Mouse (Mus musculus) embryonic facial prominence, embryonic 11.5 days (tissue): ENCODE data around the gene Ei24. TPM values are rescaled to one million over a fixed set of nuclear protein-coding genes. Genes with fewer than 3 reads are reported as not detected.

Source experiments
- ATAC-seq: fragments of 200-750 bp; cut with Nextera tagmentation; replicated peaks from 2 replicates; pipeline ENCODE4 v1.8.0; 2017; ENCODE audit warnings: low read depth; ENCODE audit not compliant: insufficient number of reproducible peaks, low FRiP score, low TSS enrichment
- DNase-seq: peaks from one replicate; pipeline ENCODE4 v3.0.0-alpha.2; 2015; ENCODE audit warnings: low spot score
- H3K27ac ChIP-seq: fragments of 300-500 bp; sonication (generic); replicated peaks from 2 replicates; pipeline ENCODE4 v1.5.1; 2014; ENCODE audit warnings: mild to moderate bottlenecking, low read depth, low read length, control low read depth
- H3K27me3 ChIP-seq: fragments of 300-500 bp; sonication (generic); 2 replicates; pipeline ENCODE4 v1.6.1; 2014; ENCODE audit warnings: mild to moderate bottlenecking, low read length, moderate library complexity, mixed read lengths; ENCODE audit not compliant: control insufficient read depth, insufficient read depth
- H3K36me3 ChIP-seq: fragments of 300-500 bp; sonication (generic); replicated peaks from 2 replicates; pipeline ENCODE4 v1.6.1; 2014; ENCODE audit warnings: low read depth, mild to moderate bottlenecking, low read length, moderate library complexity, mixed read lengths; ENCODE audit not compliant: control insufficient read depth, insufficient read depth
- H3K4me1 ChIP-seq: fragments of 300-500 bp; sonication (generic); 2 replicates; pipeline ENCODE4 v1.6.1; 2014; ENCODE audit warnings: low read length, mixed read lengths; ENCODE audit not compliant: control insufficient read depth, insufficient read depth
- H3K4me2 ChIP-seq: fragments of 300-500 bp; sonication (generic); 2 replicates; pipeline ENCODE4 v1.6.1; 2014; ENCODE audit warnings: low read depth, mild to moderate bottlenecking, control low read depth, low read length, moderate library complexity
- H3K4me3 ChIP-seq: fragments of 300-500 bp; sonication (generic); 2 replicates; pipeline ENCODE4 v1.5.1; 2014; ENCODE audit warnings: low read depth, low read length, control low read depth
- H3K9ac ChIP-seq: fragments of 300-500 bp; sonication (generic); replicated peaks from 2 replicates; pipeline ENCODE4 v1.6.1; 2014; ENCODE audit warnings: mild to moderate bottlenecking, control low read depth, low read length
- H3K9me3 ChIP-seq: fragments of 300-500 bp; sonication (generic); replicated peaks from 2 replicates; pipeline ENCODE4 v1.6.1; 2016; ENCODE audit warnings: mild to moderate bottlenecking, low read length, inconsistent platforms, mixed read lengths; ENCODE audit not compliant: control insufficient read depth
- WGBS: fragments of 180-500 bp; shearing (Covaris S2); extraction: QIAGEN DNeasy Blood & Tissue Kit; methylation state at CpG from one replicate; pipeline ENCODE4 v1.1.7; 2014; 5-methylcytosine and 5-hydroxymethylcytosine counted together
- polyA plus RNA-seq: library from polyadenylated mRNA; unstranded; fragments of >200 nt; fragmentation: Nextera tagmentation; extraction: Ambion mirVana; gene quantifications from 2 replicates; pipeline ENCODE4 v1.2.1, GENCODE M21; 2014

The Ei24 gene
- polyA plus RNA-seq, 1 experiment from 2014 or later: 73.6 TPM

DNA sequence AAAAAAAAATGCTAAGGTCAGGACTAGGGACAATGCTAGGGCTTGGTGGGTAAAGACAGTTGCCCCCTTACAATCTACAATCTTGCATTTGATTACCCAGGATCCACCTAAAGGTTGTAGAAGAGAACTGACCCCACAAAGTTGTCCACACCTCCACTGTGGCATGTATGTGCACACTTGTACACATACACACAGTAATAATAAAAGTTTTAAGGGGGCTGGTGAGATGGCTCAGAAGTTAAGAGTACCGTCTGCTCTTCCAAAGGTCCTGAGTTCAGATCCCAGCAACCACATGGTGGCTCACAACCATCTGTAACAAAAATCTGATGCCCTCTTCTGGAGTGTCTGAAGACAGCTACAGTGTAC, 28.2 kb downstream of the Ei24 start:
- no peak overlapping the region for H3K27ac ChIP-seq
- H3K9me3 ChIP-seq: no peaks in the 10 kb centered on the region
- no peak overlapping the region; the same call in 1 of the 2 replicates for H3K4me2 ChIP-seq
- no peak overlapping the region for H3K9ac ChIP-seq
- no peaks in the 10 kb centered on the region; the same call in 1 of the 2 replicates for H3K4me1 ChIP-seq
- 87% methylated on average over 1 of the region's 1 CpGs for WGBS
- no peaks in the 10 kb centered on the region for H3K36me3 ChIP-seq
- no peak overlapping the region for H3K4me3 ChIP-seq
- H3K27me3 ChIP-seq: no peaks in the 10 kb centered on the region
- DNase-seq (no peak), ATAC-seq (no peak)

GRCm38 (mm10) chr9:36768156-36769047, 28.8 kb downstream of the Ei24 start:
- WGBS: 14% methylated on average over 25 of the region's 25 CpGs
- peak overlapping the region; percentile 50 for H3K4me3 ChIP-seq
- no peak for ATAC-seq
- H3K27me3 ChIP-seq: no peaks in the 10 kb centered on the region
- H3K9ac ChIP-seq: peak overlapping the region; percentile 78
- H3K36me3 ChIP-seq: no peaks in the 10 kb centered on the region
- H3K9me3 ChIP-seq: no peaks in the 10 kb centered on the region
- DNase-seq: no peak
- H3K4me1 ChIP-seq: no peaks in the 10 kb centered on the region; the same call in 1 of the 2 replicates
- H3K4me2 ChIP-seq: peak overlapping the region; percentile 58
- peak overlapping the region; percentile 60; the same call in 1 of the 2 replicates for H3K27ac ChIP-seq

DNA sequence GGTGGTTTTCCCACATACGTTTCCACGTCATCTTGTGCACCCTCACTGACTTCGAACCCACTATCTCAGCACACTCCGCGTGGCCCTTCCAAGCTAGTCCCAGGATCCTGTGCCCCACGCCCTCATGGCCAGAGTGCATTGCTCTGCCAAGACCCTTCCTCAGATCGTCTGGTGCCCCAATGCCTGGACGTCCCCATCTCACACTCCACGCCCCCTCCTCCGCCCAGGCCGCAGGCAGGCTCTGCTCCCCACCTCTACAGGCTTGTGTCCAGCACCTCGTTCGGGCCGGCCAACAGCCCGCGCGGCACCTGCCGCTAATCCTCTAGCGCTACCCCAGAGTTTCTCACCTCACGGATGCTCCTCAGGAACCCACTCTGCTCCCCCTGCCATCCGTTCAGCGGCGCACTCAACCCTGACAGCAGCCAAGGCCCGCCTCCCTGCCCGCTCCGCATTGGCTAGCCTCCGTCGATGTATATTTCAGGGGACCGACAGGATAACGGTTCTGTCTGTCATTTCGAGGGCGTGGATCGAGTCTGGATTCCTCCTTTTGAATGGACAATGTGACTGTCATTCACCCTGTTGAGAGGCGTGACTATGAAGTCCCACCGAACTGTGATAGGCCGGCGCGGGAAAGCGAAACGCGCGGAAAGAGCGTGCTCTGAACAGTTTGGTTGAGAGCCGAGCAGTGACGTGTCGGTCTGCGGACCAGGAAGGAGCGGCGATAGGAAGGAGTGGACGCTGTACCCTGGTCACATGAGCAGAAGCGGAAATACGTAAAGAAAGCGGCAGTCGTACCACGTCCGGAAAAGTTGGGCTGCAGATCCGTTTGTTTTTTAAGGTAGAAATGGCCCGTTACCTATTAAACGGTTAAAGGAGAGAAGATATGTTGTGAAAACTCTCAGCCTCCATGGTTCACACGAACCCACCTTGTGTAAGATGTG, 29.7 kb downstream of the Ei24 start, which contains the start of gene Stt3a:
TSS of gene Stt3a (minus strand) at position 477 of the 941 bp plus-strand sequence.
- no peaks in the 10 kb centered on the region for H3K9me3 ChIP-seq
- H3K27me3 ChIP-seq: no peaks in the 10 kb centered on the region
- H3K9ac ChIP-seq: peak within 1 kb of the TSS; percentile 89
- no peaks in the 10 kb centered on the region for H3K36me3 ChIP-seq
- H3K4me2 ChIP-seq: peak within 1 kb of the TSS; percentile 71
- peak within 1 kb of the TSS; percentile 95 for H3K4me3 ChIP-seq
- peak; percentile 100 for DNase-seq
- peak within 1 kb of the TSS; percentile 60; the same call in 1 of the 2 replicates for H3K27ac ChIP-seq
- no peaks in the 10 kb centered on the region; the same call in 1 of the 2 replicates for H3K4me1 ChIP-seq
- ATAC-seq: peak; percentile 100
- under 1% methylated on average over 60 of the region's 60 CpGs for WGBS

GRCm38 (mm10) chr9:36764378-36764777, 32.8 kb downstream of the Ei24 start:
- Histone ChIP-seq H3K9ac (no peak overlapping the region), H3K4me2 (no peak overlapping the region), H3K36me3 (no peaks in the 10 kb centered on the region; the same call in 1 of the 2 replicates), H3K4me3 (no peak overlapping the region), H3K27me3 (no peaks in the 10 kb centered on the region), H3K27ac (no peak overlapping the region), H3K4me1 (no peaks in the 10 kb centered on the region; the same call in 1 of the 2 replicates), H3K9me3 (no peaks in the 10 kb centered on the region)
- no peak for ATAC-seq
- 89% methylated on average over 1 of the region's 1 CpGs for WGBS
- DNase-seq: no peak

Other genes with a start within 250 kb of the Ei24 start
- gene Gm17689, start 214.8 kb downstream of the Ei24 start, polyA plus RNA-seq: not detected in 2 replicates
- not detected in 2 replicates for gene A630095E13Rik, start 154.0 kb downstream of the Ei24 start, polyA plus RNA-seq
- not detected in 2 replicates for gene Acrv1, start 104.2 kb downstream of the Ei24 start, polyA plus RNA-seq
- 65.9 and 68.6 TPM in 2 replicates for gene Chek1, start 70.3 kb downstream of the Ei24 start, polyA plus RNA-seq
- gene Stt3a, start 29.7 kb downstream of the Ei24 start, polyA plus RNA-seq: 212 and 214 TPM in 2 replicates
- gene Fez1, start 24.5 kb upstream of the Ei24 start, polyA plus RNA-seq: 107 and 110 TPM in 2 replicates